ENCODE assay signal across 8 mouse cellular contexts in the genomic region with DNA sequence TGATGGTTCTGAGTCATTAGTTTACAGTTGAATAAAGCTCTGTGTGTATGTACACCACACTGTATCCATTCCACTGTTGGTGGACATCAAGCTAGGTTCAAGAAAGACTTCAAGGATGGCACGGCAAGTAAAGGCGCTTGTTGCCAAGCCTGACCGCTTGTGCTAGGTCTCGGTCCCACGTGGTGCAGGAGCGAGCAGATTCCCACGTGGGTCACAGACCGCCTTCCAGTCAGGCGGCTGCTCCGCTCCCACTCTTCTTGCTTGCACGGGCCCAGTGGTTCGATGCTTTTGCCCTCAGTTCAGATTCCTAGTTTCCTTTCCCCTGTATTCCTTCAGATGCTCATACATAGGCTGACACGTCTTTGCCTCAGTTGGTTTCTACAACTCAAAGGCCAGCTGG. TPM values are rescaled to one million over a fixed set of nuclear protein-coding genes. Genes with fewer than 3 reads are reported as not detected.
A peak's percentile ranks its signal among the peaks of the same experiment; 100 is the strongest.
DNase-seq lines count a peak whose midpoint lies in the region; ATAC-seq lines count a peak whose summit lies in the region.

No protein-coding gene starts in this region.

- H3K27me3 ChIP-seq in limb, embryonic 12.5 days = no peaks in the 10 kb centered on the region
- H3K27me3 ChIP-seq in stomach, embryonic 16.5 days (ENCODE audit: control insufficient read depth, insufficient read depth, low read length) = no peaks in the 10 kb centered on the region

- no peak overlapping the region for H3K27ac ChIP-seq in limb, embryonic 12.5 days
- no peak overlapping the region for H3K27ac ChIP-seq in stomach, embryonic 16.5 days (ENCODE audit: low read length)

- H3K9me3 ChIP-seq in limb, embryonic 12.5 days = no peaks in the 10 kb centered on the region
- no peaks in the 10 kb centered on the region for H3K9me3 ChIP-seq in stomach, embryonic 16.5 days (replicated peaks; ENCODE audit: control insufficient read depth, low read length)

- peaks cover under 1% of the 10 kb centered on the region; the same call in 1 of the 2 replicates for H3K36me3 ChIP-seq in limb, embryonic 12.5 days
- no peaks in the 10 kb centered on the region for H3K36me3 ChIP-seq in stomach, embryonic 16.5 days (ENCODE audit: control insufficient read depth, insufficient read depth, low read length)

- peak overlapping the region; percentile 59 for H3K4me2 ChIP-seq in limb, embryonic 12.5 days
- H3K4me2 ChIP-seq in stomach, embryonic 16.5 days (ENCODE audit: low read depth, low read length) = peak overlapping the region; percentile 69

- peak; percentile 15 for DNase-seq in cerebellum, adult 11 months
- peak; percentile 22 for DNase-seq in testis, postnatal 14 days (ENCODE audit: low spot score)
- DNase-seq in testis, postnatal 10 days (ENCODE audit: low spot score) = no peak
- DNase-seq in embryo, embryonic 9.5 days (ENCODE audit: extremely low spot score) = no peak
- no peak for DNase-seq in spleen, adult 12 weeks (ENCODE audit: low spot score)

- H3K4me3 ChIP-seq in limb, embryonic 12.5 days (replicated peaks) = peak overlapping the region; percentile 77
- H3K4me3 ChIP-seq in stomach, embryonic 16.5 days (replicated peaks; ENCODE audit: low read length) = peak overlapping the region; percentile 80

- H3K9ac ChIP-seq in limb, embryonic 12.5 days (replicated peaks) = peak overlapping the region; percentile 86; the same call in 1 of the 2 replicates
- H3K9ac ChIP-seq in stomach, embryonic 16.5 days (ENCODE audit: low read length) = peak overlapping the region; percentile 84

- 89% methylated on average over 13 of the region's 13 CpGs for WGBS in limb, embryonic 12.5 days
- 85% methylated on average over 13 of the region's 13 CpGs for WGBS in stomach, embryonic 16.5 days

- H3K4me1 ChIP-seq in limb, embryonic 12.5 days (replicated peaks) = peaks cover 23% of the 10 kb centered on the region
- peaks cover 17% of the 10 kb centered on the region for H3K4me1 ChIP-seq in stomach, embryonic 16.5 days (ENCODE audit: control insufficient read depth, insufficient read depth, low read length)

- ATAC-seq in cerebellum, adult (ENCODE audit: insufficient number of reproducible peaks, low FRiP score, low TSS enrichment) = no peak
- ATAC-seq in limb, embryonic 12.5 days (ENCODE audit: insufficient number of reproducible peaks, insufficient read depth, low FRiP score, low TSS enrichment, low read depth) = no peak
- ATAC-seq in stomach, embryonic 16.5 days (ENCODE audit: insufficient read depth, low FRiP score) = no peak

RNA-seq across cellular contexts. Expression of gene Fam173b, which starts 1.5 kb away (rescaled TPM):
- 11.2 and 11.9 TPM in 2 replicates for polyA plus RNA-seq in limb, embryonic 12.5 days (2016; fragmentation: Nextera tagmentation; extraction: Ambion mirVana)
- 13.2 and 13.6 TPM in 2 replicates for polyA plus RNA-seq in stomach, embryonic 16.5 days (2015; fragmentation: Nextera tagmentation; extraction: Ambion mirVana)

RNA-seq across cellular contexts. Expression of gene Cct5, which starts 1.5 kb away (rescaled TPM):
- 585 and 607 TPM in 2 replicates for polyA plus RNA-seq in limb, embryonic 12.5 days (2016; fragmentation: Nextera tagmentation; extraction: Ambion mirVana)
- polyA plus RNA-seq in stomach, embryonic 16.5 days (2015; fragmentation: Nextera tagmentation; extraction: Ambion mirVana) = 455 and 460 TPM in 2 replicates

RNA-seq across cellular contexts. Expression of gene Cmbl, which starts 37.9 kb away (rescaled TPM):
- 0.55 and 0.65 TPM in 2 replicates for polyA plus RNA-seq in limb, embryonic 12.5 days (2016; fragmentation: Nextera tagmentation; extraction: Ambion mirVana)
- 21.7 and 24.3 TPM in 2 replicates for polyA plus RNA-seq in stomach, embryonic 16.5 days (2015; fragmentation: Nextera tagmentation; extraction: Ambion mirVana)

Comparison
In these comparisons a context has a peak if more than half of its experiments do, and no peak if none do; other contexts are left out.
1. DNase-seq: peak in cerebellum, adult 11 months (single experiment) and testis, postnatal 14 days (single experiment); none in testis, postnatal 10 days (single experiment), embryo, embryonic 9.5 days (single experiment) and spleen, adult 12 weeks (single experiment).
2. RNA of gene Cmbl, which starts 37.9 kb away (polyA plus RNA-seq): 21.7 to 24.3 TPM in stomach, embryonic 16.5 days; 0.55 to 0.65 TPM in limb, embryonic 12.5 days; every median in the first group is over 10 times any median in the second.